Mouse (Mus musculus) thymus, adult 2 months (tissue): ENCODE results near the gene Ppp1r27.

ENCODE experiments used
- CTCF ChIP-seq: fragments of 200-500 bp; IDR thresholded peaks from 2 replicates; pipeline ENCODE4 v1.5.1; 2012; ENCODE audit warnings: mild to moderate bottlenecking, control low read depth, low read length, moderate library complexity, borderline replicate concordance; ENCODE audit not compliant: control insufficient read depth, poor library complexity, insufficient read depth; ENCODE audit errors: extremely low read depth
- POLR2A ChIP-seq: fragments of 200-500 bp; IDR thresholded peaks from 2 replicates; pipeline ENCODE4 v1.6.1; 2012; ENCODE audit warnings: mild to moderate bottlenecking, low read length, control low read depth, moderate library complexity; ENCODE audit not compliant: control insufficient read depth, poor library complexity, insufficient read depth; ENCODE audit errors: extremely low read depth

DNA sequence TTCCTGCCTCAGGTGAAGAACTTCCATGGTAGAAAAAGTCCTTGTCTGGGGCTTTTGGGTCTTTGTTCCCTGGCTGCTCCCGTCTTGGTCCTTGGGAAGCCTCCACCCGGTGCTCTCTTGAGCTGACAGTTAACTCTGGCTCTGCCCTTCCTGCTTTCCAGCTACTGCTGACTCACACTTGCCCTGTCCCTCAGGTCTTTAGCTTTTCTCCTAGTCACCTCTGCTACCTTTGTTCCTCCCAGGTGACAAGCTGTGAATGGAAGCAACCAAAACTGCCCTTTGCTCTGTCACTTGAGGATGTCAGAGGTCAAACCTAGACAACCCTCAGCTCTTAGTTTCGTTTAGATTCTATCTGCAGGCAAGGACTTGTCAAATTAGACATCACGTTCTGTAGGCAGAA lies 41.0 kb downstream of the Ppp1r27 start:
- no peak for TF ChIP-seq POLR2A
- TF ChIP-seq CTCF, result no peak
